Mouse (Mus musculus) erythroid progenitor cell, adult 5-6 weeks (primary cell): ENCODE measurements around the gene Ephb2. TPM values are rescaled to one million over a fixed set of nuclear protein-coding genes. Genes with fewer than 3 reads are reported as not detected.

ENCODE experiments used
- ATAC-seq: replicated peaks from 2 replicates; pipeline ENCODE4 v1.8.0; 2016; ENCODE audit warnings: moderate number of reproducible peaks, mild to moderate bottlenecking, moderate TSS enrichment, inconsistent platforms; ENCODE audit not compliant: poor library complexity, low FRiP score, severe bottlenecking
- total RNA-seq, 2 experiments: library from RNA; stranded (forward) in 1 of 2; stranded (reverse) in 1 of 2; fragments of 150-400 nt in 1 of 2; fragments of 186-747, 209-891 nt in 1 of 2; gene quantifications; 2 replicates each; pipeline versions ENCODE4 v1.2.3 to v1.2.4; 2015 to 2017; ENCODE audit warnings: low replicate concordance in 2 of 2

The Ephb2 gene
- total RNA-seq, 2 experiments from 2014 or later, result not detected

- no peak for ATAC-seq
Measured at GRCm38 (mm10) chr4:136679221-136679620, 156.6 kb downstream of the Ephb2 start.

DNA sequence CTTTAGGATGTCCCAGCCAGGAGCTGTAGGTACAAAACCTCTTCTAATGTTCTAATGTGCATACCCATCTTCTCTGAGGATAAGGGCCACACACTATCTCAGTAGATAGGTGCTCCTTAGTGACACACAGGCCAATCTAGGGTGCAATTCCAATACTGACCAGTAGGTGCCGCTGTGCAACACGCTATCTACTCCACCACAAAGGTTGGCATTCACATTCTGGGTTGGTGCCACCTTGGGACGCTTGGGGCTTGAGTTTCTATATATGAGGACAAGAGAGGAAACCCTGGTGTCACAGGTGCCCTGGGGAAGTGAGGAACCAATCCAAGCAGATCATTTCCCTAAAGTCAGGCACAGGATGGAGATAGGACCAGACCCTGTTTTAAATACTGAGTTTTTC is 157.3 kb downstream of the Ephb2 start:
- 0 out of 2 replicates have a peak, but pooled peaks have one; percentile 56 for ATAC-seq

DNA sequence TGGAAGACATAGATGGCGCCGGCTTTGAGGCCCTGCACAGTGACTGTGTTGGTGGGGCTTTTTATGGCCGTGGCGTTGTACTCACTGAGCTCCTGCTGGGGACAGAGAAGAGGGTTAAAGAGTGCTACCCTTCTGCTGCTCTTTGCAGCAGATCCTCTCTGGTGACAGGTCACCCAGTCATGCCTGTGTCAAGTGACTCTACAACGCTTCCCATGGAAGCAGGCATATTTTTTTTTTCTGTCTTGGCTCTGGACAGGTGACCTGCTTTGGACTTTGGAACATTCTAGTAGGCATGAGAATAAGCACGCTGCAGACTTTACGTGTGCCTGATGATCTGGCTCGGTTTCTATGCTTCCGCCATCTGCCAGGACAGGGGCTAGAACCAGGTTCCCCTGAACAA is 160.3 kb downstream of the Ephb2 start:
- no peak for ATAC-seq

- ATAC-seq, result no peak
Measured at GRCm38 (mm10) chr4:136672335-136673090, 163.3 kb downstream of the Ephb2 start.

DNA sequence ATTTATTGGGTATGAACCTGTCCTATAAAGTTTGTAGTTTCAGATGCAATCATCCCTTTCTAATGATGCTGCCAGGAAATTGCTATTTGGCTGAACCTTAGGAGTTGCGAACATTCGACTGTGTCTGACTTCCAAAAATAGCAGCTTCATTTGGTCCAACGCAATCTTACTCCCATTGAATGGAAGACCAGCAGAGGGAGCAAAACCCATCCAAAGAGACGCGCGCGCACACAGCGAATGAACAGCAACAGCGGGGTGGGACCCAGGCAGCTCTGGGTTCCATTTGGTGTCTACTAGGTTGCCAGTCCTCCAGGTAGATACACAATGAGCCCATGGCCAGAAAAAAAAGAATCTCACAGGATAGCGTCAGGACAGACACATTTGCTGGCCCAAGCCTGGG is 168.0 kb downstream of the Ephb2 start:
- no peak for ATAC-seq

GRCm38 (mm10) chr4:136666002-136666401 is 169.8 kb downstream of the Ephb2 start:
- no peak for ATAC-seq

- no peak for ATAC-seq
Measured at GRCm38 (mm10) chr4:136665068-136665467, 170.7 kb downstream of the Ephb2 start.

DNA sequence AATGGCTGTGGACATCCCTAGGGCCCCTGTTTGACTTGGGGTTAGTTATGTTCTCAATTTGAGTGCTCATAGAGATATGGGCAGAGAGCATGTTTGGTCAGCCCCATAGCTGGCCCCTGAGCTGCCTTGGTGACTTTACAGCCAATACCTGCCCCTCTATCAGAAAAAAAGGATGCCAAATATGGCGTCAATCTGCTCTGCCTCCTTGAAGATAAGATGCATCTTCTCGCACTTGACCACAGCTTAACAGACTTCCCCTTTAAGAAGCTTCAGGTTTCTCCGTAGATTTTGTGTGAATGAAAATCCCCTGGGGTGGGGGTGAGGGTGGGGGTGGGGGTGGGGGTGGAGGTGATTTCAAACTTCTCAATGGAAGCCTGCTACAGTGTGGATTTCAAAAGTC is 177.9 kb downstream of the Ephb2 start:
- ATAC-seq, result no peak

- no peak for ATAC-seq
Measured at GRCm38 (mm10) chr4:136653692-136654234, 182.0 kb downstream of the Ephb2 start.

DNA sequence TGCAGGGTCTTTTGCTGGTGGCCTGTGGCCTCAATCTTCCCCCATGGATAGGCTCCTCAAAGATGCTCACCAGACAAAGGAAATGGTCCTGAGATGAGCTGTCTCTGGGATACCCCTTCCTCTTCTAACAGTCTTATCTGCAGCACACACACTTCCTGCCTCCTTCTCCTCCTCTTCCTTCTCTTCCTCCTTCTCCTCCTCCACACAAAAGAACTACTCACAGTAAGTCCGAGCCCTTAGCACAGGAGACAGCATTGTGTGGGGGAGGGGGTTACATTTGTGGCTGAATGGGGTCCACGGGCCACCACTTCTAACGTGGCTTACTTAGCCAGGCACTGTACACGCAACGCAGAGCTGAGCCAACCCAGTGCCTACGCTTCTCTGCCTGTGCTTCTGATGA is 182.8 kb downstream of the Ephb2 start:
- no peak for ATAC-seq

- no peak for ATAC-seq
Measured at GRCm38 (mm10) chr4:136652528-136652910, 183.3 kb downstream of the Ephb2 start.

GRCm38 (mm10) chr4:136651882-136652527 is 183.8 kb downstream of the Ephb2 start:
- no peak for ATAC-seq

GRCm38 (mm10) chr4:136651357-136651811 is 184.4 kb downstream of the Ephb2 start:
- no peak for ATAC-seq

DNA sequence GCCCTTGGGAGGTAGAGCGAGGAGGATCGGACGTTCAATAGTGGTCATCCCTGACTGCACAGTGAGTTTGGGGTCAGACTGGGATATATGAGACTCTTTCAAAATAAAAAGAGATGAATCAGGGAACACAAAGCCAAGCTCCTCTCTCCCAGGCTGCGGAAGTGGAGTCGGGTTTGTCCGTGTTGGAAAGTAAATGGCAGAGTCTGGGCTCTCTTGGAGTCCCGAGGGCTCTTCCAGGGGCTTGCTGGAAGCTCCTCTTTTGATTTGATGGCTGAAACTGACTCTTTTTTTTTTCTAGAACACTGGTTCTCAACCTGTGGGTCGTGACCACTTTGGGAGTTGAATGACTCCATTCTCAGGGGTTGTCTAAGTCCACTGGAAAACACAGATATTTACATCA is 185.5 kb downstream of the Ephb2 start:
- no peak for ATAC-seq

- no peak for ATAC-seq
Measured at GRCm38 (mm10) chr4:136649480-136650196, 186.2 kb downstream of the Ephb2 start.

GRCm38 (mm10) chr4:136648922-136649479 is 186.8 kb downstream of the Ephb2 start:
- ATAC-seq, result peak; percentile 39

GRCm38 (mm10) chr4:136638890-136639289 is 196.9 kb downstream of the Ephb2 start:
- ATAC-seq, result no peak

- ATAC-seq, result no peak
Measured at GRCm38 (mm10) chr4:136638230-136638750, 197.5 kb downstream of the Ephb2 start.

DNA sequence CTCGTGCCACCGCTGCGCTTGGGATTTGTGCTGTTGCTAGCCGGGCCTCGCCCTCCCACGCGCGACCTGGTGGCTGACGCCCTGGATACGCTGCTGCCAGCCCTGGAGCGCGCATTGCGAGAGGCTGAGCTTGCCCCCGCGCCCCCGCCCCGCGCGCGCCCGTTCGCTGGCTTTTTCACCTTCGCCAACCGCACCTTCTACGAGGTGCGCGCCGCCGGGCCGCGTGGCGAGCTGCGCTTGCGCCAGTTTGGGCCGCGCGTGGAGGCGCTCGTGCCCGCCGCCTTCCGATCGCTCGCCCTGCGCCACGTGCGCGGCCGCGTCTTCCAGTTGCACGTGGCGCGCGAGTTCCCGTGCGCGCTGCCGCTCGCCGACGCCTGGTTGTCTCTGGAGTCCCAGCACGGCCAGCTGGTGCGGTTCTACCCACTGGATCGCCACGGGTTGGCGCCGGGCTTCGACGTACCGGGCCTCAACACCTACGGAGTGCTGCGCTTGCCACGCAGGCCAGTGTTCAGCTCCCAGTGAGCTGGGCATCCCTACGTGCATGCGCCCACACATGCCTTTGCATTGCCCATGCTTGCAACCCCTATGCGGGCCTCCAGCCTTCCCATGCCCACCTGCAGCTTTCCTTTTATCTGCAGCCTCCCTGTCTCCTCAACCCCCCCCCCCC is 198.1 kb downstream of the Ephb2 start:
- no peak for ATAC-seq
